Comparison of ENCODE assay signal across 9 mouse cellular contexts in the genomic region with DNA sequence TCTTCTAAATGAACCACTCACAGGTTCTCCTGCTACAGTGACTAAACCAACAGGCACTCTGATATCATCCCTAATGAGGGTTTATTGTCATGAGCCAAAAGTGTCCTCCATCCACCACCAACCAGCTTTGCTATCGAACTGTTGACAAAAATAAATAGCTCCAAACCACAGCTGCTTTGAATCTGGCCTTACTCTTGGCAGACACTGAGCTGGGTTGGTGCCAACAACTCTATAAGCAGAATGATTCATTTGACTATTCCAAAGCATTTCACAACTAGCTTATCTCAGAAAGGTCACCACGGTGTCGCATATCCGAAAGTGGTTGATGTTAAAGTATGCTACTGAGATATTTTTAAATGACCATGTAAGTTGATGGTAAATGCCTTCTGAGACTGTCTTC.
A peak's percentile ranks its signal among the peaks of the same experiment; 100 is the strongest.
DNase-seq lines count a peak whose midpoint lies in the region; ATAC-seq lines count a peak whose summit lies in the region.
"Had no signal": no experiment of that assay in that cellular context is flagged by ENCODE, and none has a peak within 500 bp of the region (broad histone marks: within the 10 kb centered on the region; RNA-seq: fewer than 3 reads in every experiment).

No protein-coding gene starts in this region.

- 0 out of 2 replicates have a peak, but pooled peaks have one; percentile 54 for ATAC-seq in kidney, embryonic 15.5 days (replicated peaks; ENCODE audit: low FRiP score)
- ATAC-seq in lung, embryonic 15.5 days (ENCODE audit: borderline replicate concordance, extremely low read depth, low FRiP score, low TSS enrichment), result peak; percentile 67; the same call in 1 of the 2 replicates
- ATAC-seq in hindbrain, embryonic 16.5 days, result no peak
- ATAC-seq in forebrain, embryonic 15.5 days (replicated peaks), result no peak

- no peak overlapping the region for H3K4me2 ChIP-seq in kidney, embryonic 15.5 days
- H3K4me2 ChIP-seq in lung, embryonic 15.5 days, result no peak overlapping the region
- no peak overlapping the region for H3K4me2 ChIP-seq in hindbrain, embryonic 16.5 days (ENCODE audit: low read length)
- H3K4me2 ChIP-seq in forebrain, embryonic 15.5 days (replicated peaks), result no peak overlapping the region

- 55% methylated on average over 4 of the region's 4 CpGs for WGBS in kidney, embryonic 15.5 days
- 31% methylated on average over 4 of the region's 4 CpGs for WGBS in lung, embryonic 15.5 days
- 68% methylated on average over 4 of the region's 4 CpGs for WGBS in hindbrain, embryonic 16.5 days
- WGBS in forebrain, embryonic 15.5 days, result 65% methylated on average over 4 of the region's 4 CpGs

- H3K27me3 ChIP-seq in kidney, embryonic 15.5 days, result no peaks in the 10 kb centered on the region
- H3K27me3 ChIP-seq in lung, embryonic 15.5 days, result no peaks in the 10 kb centered on the region
- no peaks in the 10 kb centered on the region for H3K27me3 ChIP-seq in hindbrain, embryonic 16.5 days (replicated peaks; ENCODE audit: control insufficient read depth, insufficient read depth, low read length)
- no peaks in the 10 kb centered on the region for H3K27me3 ChIP-seq in forebrain, embryonic 15.5 days

- no peak overlapping the region for H3K4me3 ChIP-seq in kidney, embryonic 15.5 days (replicated peaks)
- H3K4me3 ChIP-seq in lung, embryonic 15.5 days, result no peak overlapping the region
- H3K4me3 ChIP-seq in hindbrain, embryonic 16.5 days (ENCODE audit: low read length), result no peak overlapping the region
- no peak overlapping the region for H3K4me3 ChIP-seq in forebrain, embryonic 15.5 days

- H3K27ac ChIP-seq in kidney, embryonic 15.5 days, result no peak overlapping the region
- H3K27ac ChIP-seq in lung, embryonic 15.5 days, result no peak overlapping the region
- H3K27ac ChIP-seq in hindbrain, embryonic 16.5 days (ENCODE audit: low read depth, low read length), result no peak overlapping the region
- no peak overlapping the region for H3K27ac ChIP-seq in forebrain, embryonic 15.5 days (replicated peaks)
- H3K27ac ChIP-seq: macrophage had no signal

- no peaks in the 10 kb centered on the region for H3K36me3 ChIP-seq in kidney, embryonic 15.5 days
- H3K36me3 ChIP-seq in lung, embryonic 15.5 days, result no peaks in the 10 kb centered on the region
- no peaks in the 10 kb centered on the region for H3K36me3 ChIP-seq in hindbrain, embryonic 16.5 days (ENCODE audit: control insufficient read depth, insufficient read depth, low read length)
- H3K36me3 ChIP-seq in forebrain, embryonic 15.5 days, result no peaks in the 10 kb centered on the region

- no peaks in the 10 kb centered on the region for H3K9me3 ChIP-seq in kidney, embryonic 15.5 days (replicated peaks)
- no peaks in the 10 kb centered on the region for H3K9me3 ChIP-seq in lung, embryonic 15.5 days
- H3K9me3 ChIP-seq in hindbrain, embryonic 16.5 days (ENCODE audit: control insufficient read depth, low read length), result no peaks in the 10 kb centered on the region
- H3K9me3 ChIP-seq in forebrain, embryonic 15.5 days, result no peaks in the 10 kb centered on the region

- peak; percentile 10 for DNase-seq in kidney, adult 9 months
- DNase-seq in kidney, adult 18-20 months, result no peak
- peak; percentile 32 to 42 for DNase-seq in adrenal gland, postnatal 36 days
- DNase-seq in spleen, postnatal 14 days (ENCODE audit: low spot score in 2 of 2), result no peak

- H3K4me1 ChIP-seq in kidney, embryonic 15.5 days, result no peaks in the 10 kb centered on the region
- no peaks in the 10 kb centered on the region for H3K4me1 ChIP-seq in lung, embryonic 15.5 days
- H3K4me1 ChIP-seq in hindbrain, embryonic 16.5 days (ENCODE audit: control insufficient read depth, insufficient read depth, low read depth, low read length), result no peaks in the 10 kb centered on the region
- H3K4me1 ChIP-seq in forebrain, embryonic 15.5 days, result 0 out of 2 replicates have a peak, but pooled peaks cover 3% of the 10 kb centered on the region

- H3K9ac ChIP-seq in kidney, embryonic 15.5 days, result no peak overlapping the region
- H3K9ac ChIP-seq in lung, embryonic 15.5 days, result no peak overlapping the region
- no peak overlapping the region for H3K9ac ChIP-seq in hindbrain, embryonic 16.5 days (ENCODE audit: low read depth, low read length)
- H3K9ac ChIP-seq in forebrain, embryonic 15.5 days (replicated peaks), result no peak overlapping the region

Comparison
In these comparisons a context has a peak if more than half of its experiments do, and no peak if none do; other contexts are left out.
1. DNase-seq: peak in kidney, adult 9 months (single experiment) and adrenal gland, postnatal 36 days (2 of 2); none in kidney, adult 18-20 months (single experiment) and spleen, postnatal 14 days (0 of 2).
2. ATAC-seq: peak in kidney, embryonic 15.5 days (single experiment) and lung, embryonic 15.5 days (single experiment); none in hindbrain, embryonic 16.5 days (single experiment) and forebrain, embryonic 15.5 days (single experiment).